Mouse (Mus musculus) gastrocnemius, postnatal 25 days (tissue): ENCODE results near the gene Otud3. TPM values are rescaled to one million over a fixed set of nuclear protein-coding genes. Genes with fewer than 3 reads are reported as not detected.
"Not testable (repeated sequence)": the region's sequence is repeated elsewhere in the genome, so short reads cannot be mapped to it uniquely, and the experiment has no call there.

ENCODE experiments used
- DNase-seq: peaks from one replicate; pipeline ENCODE4 v3.0.0; 2022
- total RNA-seq, 2 experiments: library from RNA; stranded (reverse); gene quantifications; 1 replicate in 1 of 2; 2 replicates in 1 of 2; pipeline ENCODE4 v1.2.3; 2021

Gene Otud3
- total RNA-seq, 2 experiments from 2014 or later: 11.4 to 13.8 TPM

DNA sequence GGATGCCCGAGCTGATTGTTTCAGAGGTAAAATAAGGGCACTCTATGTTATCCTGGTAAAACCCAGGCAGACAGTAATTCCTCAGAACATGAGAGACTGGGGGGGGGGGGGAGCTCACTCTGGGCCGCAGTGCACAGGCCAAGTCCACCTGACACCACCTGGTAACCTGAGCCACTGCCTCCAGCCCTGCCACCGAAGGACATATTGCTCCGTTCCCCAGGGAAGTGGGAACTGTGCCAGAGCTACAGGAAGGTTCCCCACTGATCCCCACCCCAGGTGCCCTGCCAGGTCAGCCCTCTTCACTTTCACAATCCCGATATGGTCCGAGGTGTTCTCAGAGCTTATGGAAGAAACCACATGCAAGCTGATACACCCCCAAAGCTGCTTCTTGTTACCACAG is 21.1 kb downstream of the Otud3 start:
- DNase-seq: no peak

DNA sequence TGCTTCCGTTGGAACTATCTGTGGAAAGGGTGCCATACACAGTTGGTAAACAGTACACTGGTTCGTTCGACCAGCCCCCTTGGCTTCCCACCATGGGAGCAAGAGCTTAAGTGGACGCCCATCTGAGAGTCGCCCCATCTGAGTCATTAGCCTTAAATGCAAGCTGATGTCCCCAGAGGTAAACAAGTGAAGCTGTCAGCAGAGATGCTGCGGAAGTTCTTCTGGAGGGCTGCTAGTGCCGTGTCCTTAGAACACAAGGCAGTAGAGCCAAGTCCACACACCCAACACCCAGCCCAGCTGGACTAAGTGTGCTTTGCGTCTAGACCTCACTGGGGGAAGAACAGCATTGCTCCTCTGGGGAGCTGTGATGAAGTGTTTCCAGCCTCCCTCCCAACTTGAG is 24.1 kb downstream of the Otud3 start:
- peak; percentile 53 for DNase-seq

DNA sequence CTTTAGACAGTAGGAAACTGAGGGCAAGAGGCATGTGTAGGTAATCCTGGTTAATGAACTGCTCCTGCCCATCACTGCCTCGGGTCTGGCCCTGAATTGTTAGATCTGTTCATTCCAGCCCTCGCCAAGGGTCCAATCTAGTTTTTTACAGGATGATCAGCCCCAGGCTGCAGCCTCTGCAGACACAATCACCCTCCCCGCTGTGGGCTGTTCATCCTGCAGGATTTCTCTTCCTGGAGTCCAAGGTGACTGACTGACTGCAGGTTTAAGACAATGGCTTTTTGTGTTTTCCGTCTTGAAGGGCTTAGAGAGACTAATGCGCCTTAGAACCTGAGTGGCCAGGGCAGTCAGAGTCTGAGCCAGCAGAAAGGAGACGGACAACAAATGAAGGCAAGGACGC is 24.6 kb downstream of the Otud3 start:
- no peak for DNase-seq

DNA sequence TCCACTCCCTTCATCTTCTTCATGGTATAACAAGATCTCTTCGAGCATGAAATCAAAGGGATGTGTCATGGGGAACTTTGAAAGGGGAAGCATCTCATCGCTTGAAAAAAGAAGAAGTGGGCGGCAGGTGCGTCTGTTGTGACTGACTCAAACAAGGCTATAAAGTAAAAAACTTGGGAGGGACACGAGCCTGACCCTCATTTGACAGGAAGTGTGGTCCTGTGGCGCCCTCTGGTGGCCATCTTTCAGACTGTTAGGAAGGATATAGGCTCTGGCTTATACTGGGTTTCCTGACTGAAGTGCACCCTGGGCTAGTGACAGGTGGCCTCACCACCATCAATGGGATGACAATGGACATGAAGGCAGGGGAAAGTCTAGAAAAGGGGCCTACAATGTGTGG is 29.5 kb downstream of the Otud3 start:
- peak; percentile 45 for DNase-seq

DNA sequence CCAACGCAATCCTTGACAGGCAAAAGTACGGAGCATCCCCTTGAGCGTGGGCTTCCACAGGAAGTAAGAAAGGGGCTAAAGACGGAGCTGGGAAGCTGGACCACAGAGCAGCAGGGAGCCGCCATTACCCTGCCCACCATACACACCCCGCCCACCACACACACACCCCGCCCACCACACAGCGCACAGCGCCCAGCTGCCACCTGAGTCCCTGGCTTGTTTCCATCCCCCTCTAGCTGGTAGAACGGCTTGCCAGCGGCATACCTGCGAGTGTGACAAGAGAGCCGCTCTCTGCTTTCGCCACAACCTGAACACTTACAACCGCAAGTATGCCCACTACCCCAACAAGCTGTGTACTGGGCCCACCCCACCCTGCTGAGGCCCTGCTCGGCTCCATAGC is 31.6 kb downstream of the Otud3 start:
- no peak for DNase-seq

DNA sequence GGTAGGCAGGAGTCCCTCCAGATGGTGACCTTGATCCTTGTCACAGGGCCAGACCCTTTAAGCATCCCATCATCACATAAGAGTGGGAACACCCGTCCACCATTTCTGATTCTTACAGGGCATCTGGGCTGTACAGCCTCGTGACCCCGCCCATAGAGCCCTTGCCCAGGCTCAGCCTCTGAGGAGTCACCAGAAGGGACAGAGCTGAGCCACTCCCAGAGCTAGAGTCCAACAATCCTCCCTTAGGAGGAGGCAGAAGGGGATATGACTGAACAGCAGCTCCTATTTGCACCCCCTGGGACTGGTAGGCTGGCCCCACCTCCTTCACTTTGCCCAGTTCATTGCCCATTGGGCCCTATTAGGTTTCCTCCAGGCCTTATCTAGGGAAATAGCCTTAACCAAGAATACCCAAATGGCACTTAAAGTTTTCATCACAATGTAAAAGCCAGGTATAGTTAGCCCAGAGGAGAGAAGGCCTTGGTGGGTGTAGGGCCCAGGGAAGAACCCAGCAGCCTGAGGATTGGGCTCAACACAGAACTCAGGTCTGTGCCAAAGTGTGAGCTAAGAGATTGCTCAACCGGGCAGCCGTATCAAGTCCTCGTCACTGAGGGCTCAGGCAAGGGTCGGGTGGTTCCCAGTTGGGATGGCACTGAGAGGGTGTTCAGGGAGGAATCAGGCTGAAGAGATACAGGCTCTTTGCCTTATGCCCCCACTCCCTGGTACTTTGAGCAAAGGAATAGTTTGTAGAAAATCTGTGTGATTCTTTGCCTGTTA is 32.7 kb downstream of the Otud3 start:
- DNase-seq: peak; percentile 39

DNA sequence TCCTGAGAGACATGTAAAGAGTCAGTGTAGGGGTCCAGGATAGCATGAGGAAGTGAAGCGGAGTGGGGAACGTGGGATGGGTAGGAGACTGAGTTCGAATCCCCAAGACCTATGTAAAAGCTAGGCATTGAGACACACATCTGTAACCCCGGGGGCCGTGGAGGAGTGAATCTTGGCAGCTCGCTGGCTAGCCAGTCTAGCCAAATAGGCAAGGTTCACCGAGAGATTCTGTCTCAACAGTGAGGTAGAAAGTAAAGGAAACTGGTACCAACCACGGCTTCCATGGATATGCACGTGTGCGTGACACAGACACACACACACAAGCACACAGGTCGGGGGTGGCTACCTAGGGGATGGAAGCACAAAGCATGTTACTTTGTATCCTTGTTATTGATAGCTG is 33.9 kb downstream of the Otud3 start:
- DNase-seq: no peak

DNA sequence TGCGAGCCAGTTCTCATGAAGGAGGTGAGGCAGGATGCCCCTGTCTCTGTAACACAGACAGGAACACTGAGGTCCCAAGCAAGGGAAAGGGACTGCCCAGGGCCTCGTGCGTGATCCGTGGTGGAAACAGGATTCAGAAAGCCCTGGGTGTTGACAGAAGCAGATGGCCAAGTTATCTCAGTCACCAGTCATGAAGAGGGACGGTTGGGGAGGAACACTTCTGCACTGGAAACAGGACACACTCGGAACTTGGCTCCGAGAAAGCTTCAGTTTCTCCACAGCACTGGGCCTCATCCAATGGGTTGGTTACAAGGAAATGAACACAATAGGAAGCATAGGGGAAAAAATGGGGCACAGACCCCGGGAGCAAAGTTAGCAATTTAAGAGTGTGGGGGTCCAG is 35.0 kb downstream of the Otud3 start:
- DNase-seq: peak; percentile 41

DNA sequence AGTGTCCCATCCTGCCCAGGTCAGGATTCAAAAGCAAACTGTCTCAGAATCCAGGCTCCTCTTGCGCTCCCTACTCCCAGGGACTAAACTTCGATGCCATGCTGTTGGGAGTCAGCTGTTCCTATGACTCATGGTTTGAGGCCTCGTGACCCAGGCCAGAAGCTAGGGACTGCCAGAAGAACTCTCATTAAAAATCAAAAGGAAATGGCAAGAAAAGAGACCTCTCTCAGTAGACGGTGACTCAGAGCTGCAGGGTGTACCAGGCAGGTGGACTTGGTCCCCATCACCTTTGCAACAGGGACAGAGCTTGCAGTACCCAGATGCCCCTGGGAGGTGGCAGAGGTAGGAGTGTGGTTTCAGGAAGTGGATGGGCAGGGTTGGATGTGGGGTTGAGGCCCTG is 36.0 kb downstream of the Otud3 start, which contains the start of gene Pla2g2e:
Gene Pla2g2e (plus strand): TSS at position 212 of the 400 bp plus-strand sequence.
- DNase-seq: no peak

DNA sequence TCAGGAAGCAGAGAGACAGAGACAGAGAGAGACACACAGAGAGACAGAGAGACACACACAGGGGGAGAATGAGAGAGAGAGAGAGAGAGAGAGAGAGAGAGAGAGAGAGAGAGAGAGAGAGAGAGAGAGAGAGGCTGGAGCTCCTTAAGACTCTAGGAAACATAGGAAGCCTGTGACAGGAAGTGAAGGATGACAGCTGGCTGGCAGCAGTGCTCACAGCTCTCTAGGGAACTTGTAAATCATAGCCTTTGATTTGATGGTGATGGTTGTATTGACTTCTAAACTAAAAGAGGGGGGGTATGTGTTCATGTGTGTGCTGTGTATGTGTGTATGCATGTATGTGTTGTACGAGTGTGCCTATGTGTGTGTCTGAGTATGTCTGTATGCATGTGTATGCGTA is 37.8 kb downstream of the Otud3 start:
- DNase-seq: no peak

DNA sequence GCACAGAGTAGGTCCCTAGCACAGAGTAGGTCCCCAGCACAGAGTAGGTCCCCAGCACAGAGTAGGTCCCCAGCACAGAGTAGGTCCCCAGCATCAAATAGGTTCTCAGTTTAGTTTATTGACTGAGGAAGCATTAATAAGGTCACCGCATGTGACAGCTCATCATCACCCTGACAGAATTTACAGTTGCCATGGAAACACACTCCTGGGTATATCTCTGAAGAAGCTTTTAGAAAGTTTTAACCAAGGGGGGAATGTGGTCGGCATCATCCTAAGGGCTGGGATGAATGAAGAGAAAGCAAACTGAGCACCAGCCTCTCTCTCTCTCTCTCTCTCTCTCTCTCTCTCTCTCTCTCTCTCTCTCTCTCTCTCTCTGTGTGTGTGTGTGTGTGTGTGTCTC is 38.5 kb downstream of the Otud3 start:
- DNase-seq: not testable (repeated sequence)

DNA sequence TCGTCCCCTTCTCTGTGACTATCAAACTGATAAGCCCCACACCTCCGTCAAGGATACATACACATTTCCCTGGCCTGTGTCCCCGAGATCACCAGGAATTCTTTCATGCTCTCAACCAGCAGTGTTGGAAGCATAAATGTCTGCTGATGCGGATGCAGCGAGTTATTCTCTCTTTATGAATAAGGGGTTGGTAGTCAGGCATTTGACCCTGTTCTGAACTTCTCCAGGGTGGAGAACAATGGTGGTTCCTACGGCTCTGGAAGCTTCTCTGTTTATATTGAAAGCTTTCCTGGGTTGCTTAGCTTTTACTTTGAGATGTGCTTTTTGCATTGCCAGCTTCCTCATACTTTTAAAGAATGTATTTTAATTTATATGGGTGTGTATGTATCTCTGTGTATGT is 39.9 kb downstream of the Otud3 start, which contains the start of gene Gm13030:
Gene Gm13030 (minus strand): TSS at position 101 of the 400 bp plus-strand sequence.
- no peak for DNase-seq

DNA sequence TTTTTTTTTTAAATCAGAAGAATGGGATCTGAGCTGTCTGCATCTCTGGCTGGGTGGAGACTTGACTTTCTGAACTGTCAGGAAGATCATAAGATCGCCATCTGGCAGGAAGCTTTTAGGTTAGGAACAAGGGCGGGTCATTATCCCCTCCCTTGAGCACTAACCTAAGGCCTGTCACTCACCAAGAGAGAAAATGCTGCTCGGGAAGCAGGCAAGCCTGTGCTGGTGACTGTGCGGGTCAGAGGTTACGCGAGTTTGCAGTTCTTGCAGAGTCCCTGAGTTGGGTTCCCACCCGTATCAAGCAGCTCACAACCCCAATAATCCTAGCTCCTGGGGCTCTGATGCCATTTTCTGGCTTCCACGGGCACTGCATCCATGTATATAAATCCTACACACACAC is 45.1 kb downstream of the Otud3 start:
- DNase-seq: no peak

DNA sequence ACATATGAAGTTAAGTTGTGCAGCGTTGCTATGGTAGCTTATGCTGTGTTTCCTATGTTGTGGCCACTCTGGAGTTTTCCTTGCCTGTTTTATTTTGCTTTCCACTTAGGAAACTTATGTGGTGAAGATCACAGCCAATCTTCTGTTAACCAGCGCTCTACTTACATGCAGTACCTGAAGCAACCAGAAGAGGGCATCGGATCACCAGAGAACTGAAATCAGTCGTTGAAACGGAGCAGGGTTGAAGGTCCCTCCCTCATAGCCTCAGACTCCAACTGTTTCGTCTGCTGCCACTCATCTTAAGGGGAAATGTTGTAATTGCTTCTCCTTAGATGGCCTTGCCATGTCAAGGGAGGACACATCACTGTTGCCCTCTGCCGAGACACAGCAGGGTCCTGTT is 47.3 kb downstream of the Otud3 start:
- DNase-seq: peak; percentile 45

DNA sequence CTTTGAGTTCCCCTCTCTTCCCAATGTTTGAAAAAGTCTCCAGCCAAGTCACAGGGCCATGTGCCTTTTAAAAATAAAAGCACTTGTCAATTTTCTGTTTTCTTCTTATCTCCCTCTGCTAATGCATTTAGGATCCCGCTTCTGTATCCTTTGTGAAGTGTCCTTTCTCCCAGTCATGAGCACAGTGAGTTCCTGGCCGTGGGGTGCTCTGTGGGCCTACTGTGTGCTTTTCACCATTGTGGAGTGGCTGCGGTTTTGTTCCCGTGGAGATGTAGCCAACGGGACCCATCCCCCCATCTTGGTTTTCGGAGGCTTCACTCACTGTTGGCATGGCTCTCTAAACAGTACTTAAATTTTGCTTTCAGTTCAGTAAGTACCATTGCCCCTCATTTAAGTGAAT is 47.8 kb downstream of the Otud3 start:
- no peak for DNase-seq

DNA sequence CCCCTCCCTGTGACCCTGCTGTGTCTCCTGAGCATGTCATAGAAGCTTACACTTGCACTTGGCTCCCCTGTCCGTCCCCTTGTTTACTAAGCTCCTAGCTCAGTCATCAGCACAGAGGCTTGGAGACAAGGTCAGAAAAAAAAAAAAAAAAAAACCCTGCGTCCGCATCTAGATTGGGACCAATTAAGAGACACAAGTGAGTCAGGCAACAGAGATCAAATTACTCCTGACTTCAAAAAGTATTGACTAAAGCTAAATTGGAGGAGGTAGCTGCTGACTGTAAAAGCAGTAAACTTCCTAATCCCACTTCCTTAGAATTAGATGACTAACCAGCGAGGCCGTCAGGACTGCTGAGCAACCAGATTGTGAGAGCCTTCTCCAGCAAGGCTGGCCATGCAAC is 48.7 kb downstream of the Otud3 start:
- no peak for DNase-seq

DNA sequence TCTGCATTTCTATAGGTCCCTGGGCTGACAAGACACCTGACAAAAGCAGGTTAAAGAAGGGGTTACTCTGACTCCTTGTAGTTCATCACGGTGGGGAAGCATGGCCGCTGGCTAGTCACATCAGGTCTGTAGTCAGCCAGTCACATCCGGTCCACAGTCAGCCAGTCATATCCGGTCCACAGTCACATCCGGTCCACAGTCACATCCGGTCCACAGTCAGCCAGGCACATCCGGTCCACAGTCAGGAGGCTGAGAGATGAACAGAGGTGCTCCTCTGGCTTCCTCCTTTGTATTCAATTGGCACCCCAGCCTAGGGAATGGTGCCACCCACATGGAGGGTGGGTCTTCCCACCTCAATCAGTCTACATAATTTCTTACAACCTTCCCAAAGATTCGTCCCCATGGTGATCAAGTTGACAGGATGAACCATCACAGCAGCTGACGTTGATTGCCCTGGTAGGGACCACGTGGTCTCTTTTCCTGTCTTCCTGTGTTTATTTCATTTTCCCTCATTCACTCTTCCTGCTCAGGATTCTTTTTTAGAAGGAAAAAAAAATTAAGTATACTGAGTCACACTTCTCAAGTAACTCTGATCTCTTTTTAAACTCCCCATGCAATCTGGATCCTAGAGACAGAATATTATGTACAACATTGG is 50.3 kb downstream of the Otud3 start, which contains the start of gene Pla2g5:
Gene Pla2g5 (minus strand): TSS at position 139 of the 655 bp plus-strand sequence.
- DNase-seq: no peak

DNA sequence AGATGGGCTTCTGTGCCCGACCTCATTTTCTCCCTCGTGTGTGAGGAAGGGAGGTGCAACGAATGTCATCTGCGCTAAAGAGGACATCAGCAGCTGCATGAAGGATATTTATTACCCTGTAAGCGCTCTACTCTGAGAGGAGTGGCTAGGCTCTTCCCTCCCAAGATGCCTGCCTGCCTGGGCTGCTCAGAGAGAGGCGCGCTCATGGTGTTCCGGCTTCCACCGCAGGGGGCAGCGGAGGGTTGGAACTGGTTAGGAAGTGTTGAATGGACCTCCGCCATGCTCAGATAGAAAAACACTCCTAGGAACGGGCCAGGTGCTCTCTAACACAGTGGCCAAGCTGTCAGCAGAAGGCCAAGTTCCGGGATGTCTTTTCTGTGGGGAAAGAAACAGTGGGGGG is 54.0 kb downstream of the Otud3 start:
- DNase-seq: peak; percentile 41

DNA sequence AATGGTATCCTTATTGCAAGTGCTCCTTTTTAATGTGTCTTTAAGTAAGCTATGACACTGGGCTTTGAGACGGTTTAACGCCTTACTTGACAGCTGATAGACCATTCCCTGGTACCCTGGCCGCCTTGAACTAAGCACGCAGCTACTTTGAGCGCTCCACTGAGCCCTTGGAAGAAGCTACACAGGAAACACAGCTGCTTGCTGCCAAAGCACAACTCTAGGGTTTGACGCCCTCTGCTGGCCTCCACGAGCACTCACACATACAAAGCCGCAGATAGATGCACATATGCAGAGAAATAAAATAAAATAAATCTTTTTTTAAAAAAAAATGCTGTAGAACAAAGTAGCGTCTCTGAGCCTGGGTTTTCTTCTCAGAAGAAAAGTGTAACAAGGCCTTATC is 54.5 kb downstream of the Otud3 start:
- no peak for DNase-seq

DNA sequence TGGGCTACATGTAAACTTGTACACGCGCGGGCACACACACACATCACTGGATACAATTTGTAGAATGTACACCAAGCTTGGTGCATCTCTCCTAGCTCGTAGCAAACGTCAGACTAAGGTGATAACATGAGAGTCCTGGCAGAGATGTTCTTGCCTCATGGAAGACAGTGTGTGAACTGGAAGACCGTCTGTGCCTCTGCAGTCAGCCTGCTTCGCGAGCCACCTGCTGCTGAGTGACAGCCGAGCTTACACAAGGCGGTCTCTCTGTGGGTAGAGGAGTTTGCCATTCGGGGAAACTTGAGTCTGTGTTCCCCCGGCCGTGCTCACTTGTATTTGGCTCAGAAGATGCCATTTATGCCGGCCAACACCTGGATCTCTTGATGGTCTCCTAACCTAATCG is 55.3 kb downstream of the Otud3 start:
- no peak for DNase-seq

DNA sequence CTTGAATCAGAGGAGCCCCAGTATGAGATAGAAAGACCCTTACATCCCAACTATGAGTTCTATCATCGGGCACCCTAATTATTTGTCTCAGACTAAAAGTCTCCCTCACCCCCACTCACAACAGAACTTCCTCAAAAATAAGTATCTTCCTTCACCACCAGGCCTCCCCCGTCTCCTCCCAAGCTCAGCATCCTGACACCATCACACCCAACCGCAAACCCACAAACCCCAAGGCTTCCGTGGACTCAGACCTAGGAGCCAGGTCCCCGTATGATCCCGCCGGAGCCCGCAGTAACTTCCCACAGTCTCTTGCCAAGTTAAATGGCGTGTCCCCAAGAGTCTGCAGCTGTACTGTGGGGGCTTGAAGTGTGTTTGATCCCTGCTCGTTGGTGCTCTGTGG is 56.2 kb downstream of the Otud3 start:
- no peak for DNase-seq

DNA sequence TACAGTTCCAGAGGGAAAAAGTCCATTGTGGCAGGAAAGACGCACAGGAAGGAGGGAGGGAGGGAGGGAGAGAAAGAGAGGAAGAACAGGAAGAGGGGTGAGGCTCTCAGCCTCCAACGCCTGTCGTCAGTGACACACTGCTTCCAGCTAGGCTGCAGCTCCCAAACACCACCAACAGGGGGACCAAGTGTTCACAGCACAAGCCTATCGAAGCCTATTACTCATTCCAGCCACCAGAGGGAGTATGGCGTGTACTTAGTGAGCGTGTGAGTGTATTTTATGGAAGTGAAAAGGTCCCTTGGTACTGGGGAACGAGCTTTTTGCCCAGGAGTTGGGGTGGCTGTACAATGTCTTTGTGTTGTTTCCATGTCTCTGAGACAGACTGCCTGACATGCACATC is 57.3 kb downstream of the Otud3 start:
- no peak for DNase-seq

DNA sequence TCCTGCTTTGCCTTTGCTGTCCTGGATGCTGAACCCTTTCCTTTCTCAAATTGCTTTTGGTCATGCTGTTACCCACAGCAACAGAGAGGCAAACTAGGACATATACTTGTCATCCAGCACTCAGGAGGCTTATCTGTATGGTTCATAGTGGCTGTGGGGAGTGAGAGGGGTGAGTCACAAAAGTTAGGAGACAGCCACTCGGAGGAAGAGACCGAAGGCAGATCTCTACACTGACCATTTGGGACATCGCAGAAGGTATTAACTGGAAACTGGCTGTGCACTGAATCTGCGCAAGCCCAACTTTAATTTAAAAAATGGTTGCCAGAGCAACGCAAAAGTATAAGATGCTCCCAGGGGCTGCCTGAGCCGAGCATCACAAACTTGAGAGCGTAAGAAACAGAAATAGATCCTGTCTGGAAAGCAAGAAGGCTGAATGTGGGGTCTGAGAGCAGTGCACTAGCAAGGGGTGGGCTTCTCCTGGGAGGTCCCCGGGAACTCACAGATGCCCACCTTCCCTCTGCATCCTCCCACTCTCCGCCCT is 58.6 kb downstream of the Otud3 start:
- no peak for DNase-seq

DNA sequence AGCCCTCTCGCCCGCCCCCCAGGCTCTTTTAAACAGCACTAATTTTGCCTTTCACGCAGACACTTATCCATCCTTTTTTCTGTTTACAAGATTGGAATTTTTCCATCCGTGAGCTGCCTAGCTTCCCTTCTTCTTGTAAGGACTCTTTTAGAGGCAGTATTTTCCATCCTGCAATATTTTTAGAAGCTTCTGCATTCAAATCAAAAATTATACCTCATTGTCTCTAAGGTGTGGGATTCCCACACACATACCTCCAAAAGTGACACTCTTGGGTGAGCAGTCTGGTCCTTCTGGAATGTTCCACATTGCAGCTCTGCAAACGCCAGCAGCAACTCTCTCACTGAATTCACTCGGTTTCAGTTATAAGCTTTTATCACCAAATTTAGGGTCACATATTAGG is 60.8 kb downstream of the Otud3 start:
- DNase-seq: no peak
